Mouse (Mus musculus) liver, embryonic 14.5 days (tissue): ENCODE results near the gene Crkl. TPM values are rescaled to one million over a fixed set of nuclear protein-coding genes. Genes with fewer than 3 reads are reported as not detected.

ENCODE experiments used
- ATAC-seq: fragments of 200-750 bp; cut with Nextera tagmentation; 2 replicates; pipeline ENCODE4 v1.8.0; 2017; ENCODE audit warnings: moderate number of reproducible peaks, mild to moderate bottlenecking, moderate library complexity; ENCODE audit not compliant: insufficient read depth
- DNase-seq, 3 experiments: peaks; one replicate each; pipeline ENCODE4 v3.0.0-alpha.2; 2012 to 2013; ENCODE audit warnings: low read depth in 3 of 3, low spot score in 3 of 3
- H3K27ac ChIP-seq: fragments of 300-500 bp; sonication (generic); 2 replicates; pipeline ENCODE4 v1.5.1; 2014; ENCODE audit warnings: moderate library complexity, mild to moderate bottlenecking, control low read depth, inconsistent platforms
- H3K27me3 ChIP-seq: fragments of 300-500 bp; sonication (generic); 2 replicates; pipeline ENCODE4 v1.6.1; 2014; ENCODE audit warnings: mild to moderate bottlenecking, low read length, moderate library complexity; ENCODE audit not compliant: control insufficient read depth, insufficient read depth
- H3K36me3 ChIP-seq: fragments of 300-500 bp; sonication (generic); replicated peaks from 2 replicates; pipeline ENCODE4 v1.6.1; 2014; ENCODE audit warnings: low read depth; ENCODE audit not compliant: control insufficient read depth, insufficient read depth
- H3K4me1 ChIP-seq, 2 experiments: fragments of 200-500 bp in 1 of 2; fragments of 300-500 bp in 1 of 2; sonication (generic) in 1 of 2; replicated peaks; 2 replicates each; pipeline ENCODE4 v1.6.1; 2012 to 2014; ENCODE audit warnings: antibody characterized with exemption in 1 of 2, inconsistent platforms in 1 of 2, low read length in 1 of 2; ENCODE audit not compliant: control insufficient read depth in 2 of 2, insufficient read depth in 2 of 2
- H3K4me2 ChIP-seq: fragments of 300-500 bp; sonication (generic); 2 replicates; pipeline ENCODE4 v1.6.1; 2014; ENCODE audit warnings: low read depth, mild to moderate bottlenecking, control low read depth, moderate library complexity
- H3K4me3 ChIP-seq, 2 experiments: fragments of 200-500 bp in 1 of 2; fragments of 300-500 bp in 1 of 2; sonication (generic) in 1 of 2; 2 replicates each; pipeline ENCODE4 v1.5.1; 2012 to 2014; ENCODE audit warnings: low read depth in 2 of 2, low read length in 2 of 2, mild to moderate bottlenecking in 2 of 2, control low read depth in 1 of 2, inconsistent platforms in 1 of 2, moderate library complexity in 1 of 2; ENCODE audit not compliant: insufficient read depth in 1 of 2
- H3K9ac ChIP-seq: fragments of 300-500 bp; sonication (generic); replicated peaks from 2 replicates; pipeline ENCODE4 v1.6.1; 2014; ENCODE audit warnings: mild to moderate bottlenecking, control low read depth, moderate library complexity
- H3K9me3 ChIP-seq: fragments of 300-500 bp; sonication (generic); 2 replicates; pipeline ENCODE4 v1.6.1; 2016; ENCODE audit warnings: low read length, mixed read lengths; ENCODE audit not compliant: control insufficient read depth
- CTCF ChIP-seq: IDR thresholded peaks from 2 replicates; pipeline ENCODE4 v1.5.1; 2016; ENCODE audit warnings: antibody characterized with exemption, low read depth, control low read depth
- EP300 ChIP-seq: IDR thresholded peaks from 2 replicates; pipeline ENCODE4 v1.6.1; 2016; ENCODE audit warnings: antibody characterized with exemption, low read depth
- WGBS: fragments of 180-500 bp; shearing (Covaris S2); extraction: QIAGEN DNeasy Blood & Tissue Kit; methylation state at CpG from one replicate; pipeline ENCODE4 v1.1.7; 2014; ENCODE audit not compliant: insufficient replicate concordance; 5-methylcytosine and 5-hydroxymethylcytosine counted together
- polyA plus RNA-seq, 2 experiments: library from polyadenylated mRNA; depleted of rRNA in 1 of 2; stranded (reverse) in 1 of 2; unstranded in 1 of 2; fragments of >200 nt; fragmentation: Nextera tagmentation in 1 of 2; extraction: Ambion mirVana in 1 of 2; gene quantifications; 2 replicates each; pipeline versions ENCODE4 v1.2.1 to v1.2.3; 2012 to 2014

The Crkl gene
- polyA plus RNA-seq, 2 experiments = 8.0 to 18.8 TPM

- WGBS = 4% methylated on average over 43 of the region's 47 CpGs
- Histone ChIP-seq H3K4me1 (0 out of 4 replicates have a peak, but pooled peaks cover 0 to 2% of the 10 kb centered on the region in 2 experiments), H3K4me3 (peak within 1 kb of the TSS; percentile 42 to 58), H3K27ac (no peak within 1 kb of the TSS), H3K4me2 (peak within 1 kb of the TSS; percentile 84), H3K36me3 (peaks cover 12% of the 10 kb centered on the region), H3K9me3 (no peaks in the 10 kb centered on the region), H3K27me3 (peaks cover 7% of the 10 kb centered on the region; the same call in 1 of the 2 replicates), H3K9ac (peak within 1 kb of the TSS; percentile 45)
- TF ChIP-seq CTCF = no peak; the same call in 1 of the 2 replicates
- no peak for TF ChIP-seq EP300
- ATAC-seq (peak; percentile 71), DNase-seq (no peak)
These were observed 37.8 kb downstream of the Crkl start, which contains the start of gene Aifm3 for GRCm38 (mm10) chr16:17489469-17490111. Aifm3 (plus strand) TSS chr16:17489611.

DNA sequence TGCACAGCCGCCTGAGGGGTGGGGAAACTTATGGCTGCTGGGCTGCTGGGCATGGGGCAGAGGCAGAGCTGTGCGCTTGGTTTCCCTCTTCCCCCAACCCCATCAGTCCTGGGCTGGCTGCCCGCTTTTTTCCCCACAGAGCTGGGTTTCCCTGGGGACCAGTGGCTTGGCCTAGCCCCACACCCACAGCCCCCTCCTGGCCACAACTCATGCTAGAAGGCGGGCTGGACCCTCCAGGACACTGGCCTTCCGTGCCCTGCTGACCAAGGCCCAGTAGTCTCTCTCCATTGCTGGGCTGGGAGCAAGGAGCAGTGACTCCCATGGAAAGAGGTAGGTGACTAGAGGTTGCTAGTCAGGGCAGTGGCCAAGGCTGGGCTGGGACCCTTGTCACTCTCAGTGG lies 39.4 kb downstream of the Crkl start:
- Histone ChIP-seq H3K4me1 (0 out of 4 replicates have a peak, but pooled peaks cover 0 to 2% of the 10 kb centered on the region in 2 experiments), H3K9me3 (no peaks in the 10 kb centered on the region), H3K9ac (no peak overlapping the region), H3K27me3 (peaks cover 7% of the 10 kb centered on the region; the same call in 1 of the 2 replicates), H3K4me3 (no peak overlapping the region), H3K27ac (no peak overlapping the region), H3K36me3 (no peaks in the 10 kb centered on the region; the same call in 1 of the 2 replicates), H3K4me2 (no peak overlapping the region)
- TF ChIP-seq EP300 = no peak
- no peak for TF ChIP-seq CTCF
- WGBS = 70% methylated on average over 5 of the region's 5 CpGs
- no peak for DNase-seq
- ATAC-seq = no peak

GRCm38 (mm10) chr16:17491896-17492561 lies 40.2 kb downstream of the Crkl start:
- no peak for ATAC-seq
- 37% methylated on average over 5 of the region's 5 CpGs for WGBS
- H3K27me3 ChIP-seq = peaks cover 7% of the 10 kb centered on the region; the same call in 1 of the 2 replicates

DNA sequence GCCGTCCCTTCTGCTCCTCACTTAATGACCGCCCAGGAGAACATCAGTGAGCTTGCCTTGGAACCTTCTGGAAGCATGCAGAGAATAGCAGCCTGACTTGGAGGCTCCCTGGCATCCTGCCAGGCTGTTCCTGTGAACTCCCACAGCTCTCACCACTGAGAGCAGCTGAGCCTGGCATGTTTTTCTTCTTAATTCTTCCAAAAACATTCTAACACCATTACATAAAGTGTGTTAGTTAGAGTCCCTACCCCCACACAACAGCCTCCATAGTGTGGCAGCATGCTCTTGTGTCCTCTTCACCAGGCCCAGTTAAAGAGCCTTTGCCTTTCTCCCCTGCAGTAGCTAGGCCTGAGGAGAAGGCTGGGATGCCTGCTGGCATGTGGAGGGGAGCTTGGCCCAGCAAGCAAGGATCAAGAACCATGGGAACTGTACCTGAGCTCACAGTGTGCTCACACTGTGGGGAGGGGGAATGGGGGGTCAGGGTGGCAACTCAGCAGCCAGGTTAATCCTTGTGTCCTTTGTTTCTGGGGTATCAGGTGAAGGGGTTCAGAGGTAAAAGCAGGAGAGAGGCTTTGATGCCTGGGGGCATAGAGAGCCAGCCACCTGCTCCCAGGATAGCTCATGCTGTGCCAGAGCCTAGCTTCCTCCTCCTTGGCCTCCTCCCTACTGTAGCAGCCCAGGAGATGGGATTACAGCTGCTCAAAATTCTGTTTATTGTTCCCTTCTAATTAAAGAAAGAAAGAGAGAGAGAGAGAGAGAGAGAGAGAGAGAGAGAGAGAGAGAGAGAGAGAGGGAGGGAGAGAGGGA lies 44.9 kb downstream of the Crkl start:
- no peaks in the 10 kb centered on the region for H3K9me3 ChIP-seq
- H3K27me3 ChIP-seq = no peaks in the 10 kb centered on the region
- no peak overlapping the region for H3K27ac ChIP-seq
- H3K36me3 ChIP-seq = no peaks in the 10 kb centered on the region
- TF ChIP-seq CTCF = no peak
- no peak for TF ChIP-seq EP300
- no peak overlapping the region for H3K4me3 ChIP-seq
- no peak for DNase-seq
- 64% methylated on average over 2 of the region's 2 CpGs for WGBS
- H3K4me2 ChIP-seq = no peak overlapping the region
- no peak for ATAC-seq
- H3K4me1 ChIP-seq = peaks cover 0 to 2% of the 10 kb centered on the region in 2 experiments; a peak in 1 of 4 replicates
- H3K9ac ChIP-seq = no peak overlapping the region

More at GRCm38 (mm10) chr16:17491896-17492561, 40.2 kb downstream of the Crkl start:
- H3K9ac ChIP-seq = no peak overlapping the region
- no peaks in the 10 kb centered on the region for H3K9me3 ChIP-seq
- H3K36me3 ChIP-seq = no peaks in the 10 kb centered on the region
- H3K4me3 ChIP-seq = no peak overlapping the region
- DNase-seq = no peak
- TF ChIP-seq EP300 (no peak), CTCF (no peak)
- no peak overlapping the region for H3K4me2 ChIP-seq
- no peak overlapping the region for H3K27ac ChIP-seq
- 0 out of 4 replicates have a peak, but pooled peaks cover 0 to 2% of the 10 kb centered on the region in 2 experiments for H3K4me1 ChIP-seq
